Mouse (Mus musculus): ENCODE measurements around the gene Nup210l.
"Not testable (repeated sequence)": the region's sequence is repeated elsewhere in the genome, so short reads cannot be mapped to it uniquely, and the experiment has no call there.

DNA sequence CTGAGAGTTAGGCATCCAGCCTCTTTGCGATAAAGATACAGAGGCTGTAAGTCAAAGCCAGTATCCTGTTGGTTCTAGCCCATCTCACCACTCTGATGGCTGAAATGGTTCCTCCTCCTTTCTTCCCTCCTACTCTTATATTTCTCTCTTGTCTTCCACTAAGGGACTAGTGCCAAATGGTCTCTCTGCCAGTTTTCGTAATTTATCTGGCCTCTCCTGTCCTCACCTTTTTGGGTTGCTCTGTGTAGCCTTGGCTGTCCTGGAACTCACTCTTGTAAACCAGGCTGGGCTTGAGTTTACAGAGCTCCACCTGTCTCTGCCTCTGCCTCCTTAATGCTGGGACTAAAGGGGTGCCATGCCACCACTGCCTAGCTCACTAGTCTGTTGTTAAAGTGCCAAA, 148.7 kb downstream of the Nup210l start:
- not testable (repeated sequence) for TF ChIP-seq POLR2A (IDR thresholded peaks at IDR 0.05; ENCODE audit: borderline replicate concordance, insufficient read depth, low read length); CTCF (IDR thresholded peaks at IDR 0.05; ENCODE audit: borderline replicate concordance, insufficient read depth, low read depth, low read length)
